Mouse (Mus musculus): Measurements from ENCODE around the gene Orm1. TPM values are rescaled to one million over a fixed set of nuclear protein-coding genes. Genes with fewer than 3 reads are reported as not detected.

Orm1 gene
- total and polyA plus RNA-seq, 3 experiments: not detected

DNA sequence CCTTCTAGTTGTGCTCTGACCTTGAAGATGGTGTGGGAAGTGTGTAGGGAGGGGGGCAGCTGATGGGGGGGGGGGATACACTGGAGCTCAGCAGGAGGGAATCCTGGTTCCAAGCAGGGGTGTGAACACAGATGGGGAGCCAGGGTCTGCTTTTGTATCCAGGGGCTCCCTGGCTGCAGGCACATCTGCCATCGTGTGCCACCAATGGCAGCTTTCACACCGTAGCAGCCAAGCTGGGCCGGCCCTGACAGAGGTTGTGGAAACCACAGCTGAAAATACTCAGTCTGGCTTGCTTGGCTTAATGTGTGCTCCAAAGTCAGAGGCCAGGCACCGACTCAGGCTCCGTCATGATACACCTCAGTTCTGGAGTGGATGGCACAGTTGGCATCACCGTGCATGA is 43.7 kb downstream of the Orm1 start:
- Histone ChIP-seq H3K79me2 (ENCODE audit: control insufficient read depth, insufficient read depth, low read length, poor library complexity) (no peaks in the 10 kb centered on the region), H3K4me3 (ENCODE audit: control insufficient read depth in 1 of 2, insufficient read depth in 1 of 2, low read depth in 2 of 2, low read length in 2 of 2) (no peak overlapping the region), H3K27ac (ENCODE audit: control insufficient read depth, low read depth, low read length) (no peak overlapping the region), H3K4me1 (ENCODE audit: control insufficient read depth in 1 of 2, insufficient read depth in 2 of 2, low read length in 2 of 2) (peaks cover 21 to 36% of the 10 kb centered on the region in 2 experiments), H3K9me3 (replicated peaks; ENCODE audit: insufficient read depth, low read length) (no peaks in the 10 kb centered on the region), H3K36me3 (ENCODE audit: control insufficient read depth in 1 of 2, insufficient read depth in 2 of 2, low read length in 2 of 2) (peaks cover 0 to 35% of the 10 kb centered on the region in 2 experiments; a peak in 3 of 4 replicates), H3K9ac (ENCODE audit: control insufficient read depth, low read depth, low read length, poor library complexity, severe bottlenecking) (no peak overlapping the region), H3K27me3 (ENCODE audit: control insufficient read depth in 1 of 2, insufficient read depth in 2 of 2, low read length in 2 of 2) (no peaks in the 10 kb centered on the region)
- TF ChIP-seq MEF2A (IDR thresholded peaks at IDR 0.05; ENCODE audit: extremely low read depth, insufficient replicate concordance, low read depth, low read length, poor library complexity, severe bottlenecking) (no peak), CHD1 (IDR thresholded peaks at IDR 0.05; ENCODE audit: low read depth, low read length) (no peak), E2F4 (IDR thresholded peaks at IDR 0.05; ENCODE audit: borderline replicate concordance, low read depth, low read length) (no peak), MYC (IDR thresholded peaks at IDR 0.05; ENCODE audit: low read depth, low read length) (no peak), MAFK (IDR thresholded peaks at IDR 0.05; ENCODE audit: borderline replicate concordance, low read depth, low read length) (no peak), POLR2AphosphoS5 (IDR thresholded peaks at IDR 0.05; ENCODE audit: borderline replicate concordance, low read depth, low read length) (no peak), MAX (IDR thresholded peaks at IDR 0.05; ENCODE audit: low read length) (no peak), USF2 (IDR thresholded peaks at IDR 0.05; ENCODE audit: borderline replicate concordance in 1 of 2, insufficient read depth in 1 of 2, low read depth in 1 of 2, low read length in 2 of 2) (no peak), TAL1 (IDR thresholded peaks at IDR 0.05; ENCODE audit: low read length) (no peak), JUND (IDR thresholded peaks at IDR 0.05; ENCODE audit: low read depth, low read length) (no peak), GATA1 (IDR thresholded peaks at IDR 0.05; ENCODE audit: low read depth, low read length) (no peak), POLR2AphosphoS2 (IDR thresholded peaks at IDR 0.05; ENCODE audit: low read length) (no peak), CTCF (IDR thresholded peaks at IDR 0.05 in 2 of 3, conservative IDR thresholded peaks at IDR 0.05 in 1 of 3; ENCODE audit: control insufficient read depth in 1 of 3, insufficient read depth in 1 of 3, low read depth in 2 of 3, low read length in 3 of 3, poor library complexity in 1 of 3, severe bottlenecking in 1 of 3) (no peak), ZMIZ1 (IDR thresholded peaks at IDR 0.05; ENCODE audit: low read depth, low read length) (no peak), POLR2A (IDR thresholded peaks at IDR 0.05; ENCODE audit: control insufficient read depth in 1 of 2, insufficient read depth in 1 of 2, low read depth in 1 of 2, low read length in 2 of 2, poor library complexity in 1 of 2) (no peak), MYB (IDR thresholded peaks at IDR 0.05; ENCODE audit: low read depth, low read length) (no peak)
- no peak for DNase-seq (ENCODE audit: low read depth, low spot score)

DNA sequence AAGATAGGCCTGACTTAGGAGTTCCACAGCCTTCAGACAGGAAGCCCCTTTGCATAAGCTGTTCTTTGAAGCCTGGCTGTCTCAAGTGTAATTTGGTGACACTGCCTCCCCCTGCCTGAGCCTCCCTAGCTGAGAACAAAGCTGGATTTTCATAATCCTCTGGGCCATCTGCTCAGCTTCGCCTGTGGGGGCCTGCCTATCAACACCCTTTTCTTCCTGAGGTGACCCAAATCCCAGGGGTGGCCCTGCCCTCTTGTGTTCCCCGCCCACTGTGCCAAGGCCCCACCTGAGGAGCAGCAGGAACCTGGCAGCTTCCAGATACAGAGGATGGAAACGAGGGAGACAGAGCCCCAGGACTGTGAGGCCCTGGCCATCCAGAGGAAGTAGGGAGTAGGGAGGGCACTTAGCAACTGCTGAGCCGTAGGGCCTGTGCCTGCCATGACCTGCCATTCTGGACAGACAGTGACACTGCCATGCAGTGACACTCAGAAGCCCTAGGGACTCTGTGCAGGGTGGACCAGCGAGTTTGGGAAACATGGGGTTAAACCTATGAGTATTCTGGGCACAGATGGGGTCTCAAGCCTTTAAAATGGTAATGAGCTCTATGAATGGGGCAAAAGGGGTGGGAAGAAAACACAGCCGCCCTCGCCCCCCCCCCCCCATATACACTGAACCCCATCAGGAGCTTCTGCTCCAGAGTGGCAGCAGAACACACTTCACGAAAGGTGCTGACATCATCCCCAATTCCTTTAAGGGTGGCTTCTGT is 44.9 kb downstream of the Orm1 start:
- Histone ChIP-seq H3K4me1 (ENCODE audit: control insufficient read depth in 1 of 2, insufficient read depth in 2 of 2, low read length in 2 of 2) (peaks cover 12 to 23% of the 10 kb centered on the region in 2 experiments), H3K79me2 (ENCODE audit: control insufficient read depth, insufficient read depth, low read length, poor library complexity) (no peaks in the 10 kb centered on the region), H3K27me3 (ENCODE audit: control insufficient read depth in 1 of 2, insufficient read depth in 2 of 2, low read length in 2 of 2) (no peaks in the 10 kb centered on the region), H3K27ac (ENCODE audit: control insufficient read depth, low read depth, low read length) (no peak overlapping the region), H3K9me3 (replicated peaks; ENCODE audit: insufficient read depth, low read length) (no peaks in the 10 kb centered on the region), H3K36me3 (ENCODE audit: control insufficient read depth in 1 of 2, insufficient read depth in 2 of 2, low read length in 2 of 2) (peaks cover 0 to 22% of the 10 kb centered on the region in 2 experiments; a peak in 3 of 4 replicates), H3K4me3 (ENCODE audit: control insufficient read depth in 1 of 2, insufficient read depth in 1 of 2, low read depth in 2 of 2, low read length in 2 of 2) (no peak overlapping the region), H3K9ac (ENCODE audit: control insufficient read depth, low read depth, low read length, poor library complexity, severe bottlenecking) (no peak overlapping the region)
- no peak for DNase-seq (ENCODE audit: low read depth, low spot score)
- TF ChIP-seq SIN3A (IDR thresholded peaks at IDR 0.05; ENCODE audit: low read length) (no peak), BHLHE40 (IDR thresholded peaks at IDR 0.05; ENCODE audit: borderline replicate concordance, low read depth, low read length) (no peak), MAZ (IDR thresholded peaks at IDR 0.05; ENCODE audit: low read depth, low read length) (no peak), SMC3 (IDR thresholded peaks at IDR 0.05; ENCODE audit: low read depth, low read length) (no peak), CTCF (IDR thresholded peaks at IDR 0.05 in 2 of 3, conservative IDR thresholded peaks at IDR 0.05 in 1 of 3; ENCODE audit: control insufficient read depth in 1 of 3, insufficient read depth in 1 of 3, low read depth in 2 of 3, low read length in 3 of 3, poor library complexity in 1 of 3, severe bottlenecking in 1 of 3) (no peak), ZKSCAN1 (IDR thresholded peaks at IDR 0.05; ENCODE audit: low read depth, low read length) (no peak), TAL1 (IDR thresholded peaks at IDR 0.05; ENCODE audit: low read length) (no peak), JUND (IDR thresholded peaks at IDR 0.05; ENCODE audit: low read depth, low read length) (no peak), NELFE (IDR thresholded peaks at IDR 0.05; ENCODE audit: low read depth, low read length) (no peak), ZNF384 (IDR thresholded peaks at IDR 0.05; ENCODE audit: low read depth, low read length) (no peak), GABPA (IDR thresholded peaks at IDR 0.05; ENCODE audit: low read depth, low read length) (no peak), USF2 (IDR thresholded peaks at IDR 0.05; ENCODE audit: borderline replicate concordance in 1 of 2, insufficient read depth in 1 of 2, low read depth in 1 of 2, low read length in 2 of 2) (no peak), MYB (IDR thresholded peaks at IDR 0.05; ENCODE audit: low read depth, low read length) (no peak), POLR2A (IDR thresholded peaks at IDR 0.05; ENCODE audit: control insufficient read depth in 1 of 2, insufficient read depth in 1 of 2, low read depth in 1 of 2, low read length in 2 of 2, poor library complexity in 1 of 2) (no peak), USF1 (IDR thresholded peaks at IDR 0.05; ENCODE audit: low read depth, low read length) (no peak), MAFK (IDR thresholded peaks at IDR 0.05; ENCODE audit: borderline replicate concordance, low read depth, low read length) (no peak), CHD2 (IDR thresholded peaks at IDR 0.05; ENCODE audit: low read length) (no peak), TBP (IDR thresholded peaks at IDR 0.05; ENCODE audit: low read depth, low read length) (no peak)
